Mouse (Mus musculus): ENCODE data around the gene Tssc4.
A peak's percentile ranks its signal among the peaks of the same experiment; 100 is the strongest.

DNA sequence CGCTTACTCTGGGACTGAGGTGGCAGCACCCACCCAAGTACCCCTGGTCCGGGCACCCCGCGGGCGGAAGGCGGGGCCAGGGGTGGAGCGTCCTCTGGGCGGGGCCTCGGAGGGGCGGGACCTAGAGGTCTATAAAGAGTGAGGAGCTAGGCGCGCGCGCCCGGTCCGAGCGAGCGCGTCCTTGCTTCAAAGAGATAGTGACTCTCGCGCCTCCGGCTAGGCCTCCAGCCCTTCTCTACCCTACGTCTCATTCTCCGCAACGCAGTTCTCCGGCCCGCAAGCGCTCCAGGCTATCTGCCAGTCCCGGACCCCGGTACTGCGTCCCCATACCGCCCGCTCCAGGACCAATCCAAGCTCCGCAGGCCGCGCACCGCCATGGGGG, 16.4 kb upstream of the Tssc4 start, which contains the start of gene Cd81:
- TF ChIP-seq CTCF (IDR thresholded peaks at IDR 0.05; ENCODE audit: control insufficient read depth, insufficient read depth, low read length) (no peak), POLR2A (IDR thresholded peaks at IDR 0.05; ENCODE audit: borderline replicate concordance, control insufficient read depth, low read depth, low read length) (peak; percentile 92)
